Mouse (Mus musculus) A20 (cell line): ENCODE measurements around the gene Tmem207.

Source experiments
- DNase-seq: peaks from one replicate; pipeline ENCODE4 v3.0.0-alpha.2; 2011; ENCODE audit warnings: low read depth, low spot score

Gene Tmem207

GRCm38 (mm10) chr16:26456182-26456581, 70.4 kb downstream of the Tmem207 start:
- DNase-seq = no peak

- DNase-seq = no peak
These were observed 72.4 kb downstream of the Tmem207 start for GRCm38 (mm10) chr16:26454163-26454562.
